Mouse (Mus musculus) midbrain, embryonic 16.5 days (tissue): ENCODE data around the gene Fbn1. TPM values are rescaled to one million over a fixed set of nuclear protein-coding genes. Genes with fewer than 3 reads are reported as not detected.

Source experiments
- ATAC-seq: fragments of 200-750 bp; cut with Nextera tagmentation; 2 replicates; pipeline ENCODE4 v1.8.0; 2017; ENCODE audit warnings: moderate TSS enrichment
- H3K27ac ChIP-seq: fragments of 300-500 bp; sonication (generic); 2 replicates; pipeline ENCODE4 v1.5.1; 2014; ENCODE audit warnings: mild to moderate bottlenecking, low read length, mixed read lengths
- H3K27me3 ChIP-seq: fragments of 300-500 bp; sonication (generic); 2 replicates; pipeline ENCODE4 v1.6.1; 2014; ENCODE audit warnings: low read depth, low read length, mixed read lengths; ENCODE audit not compliant: control insufficient read depth, insufficient read depth
- H3K36me3 ChIP-seq: fragments of 300-500 bp; sonication (generic); 2 replicates; pipeline ENCODE4 v1.6.1; 2014; ENCODE audit warnings: mild to moderate bottlenecking, low read length, moderate library complexity, mixed read lengths; ENCODE audit not compliant: control insufficient read depth, insufficient read depth
- H3K4me1 ChIP-seq: fragments of 300-500 bp; sonication (generic); 2 replicates; pipeline ENCODE4 v1.6.1; 2014; ENCODE audit warnings: mild to moderate bottlenecking, low read length, mixed read lengths; ENCODE audit not compliant: control insufficient read depth, insufficient read depth
- H3K4me2 ChIP-seq: fragments of 300-500 bp; sonication (generic); 2 replicates; pipeline ENCODE4 v1.6.1; 2014; ENCODE audit warnings: mild to moderate bottlenecking, low read length, mixed read lengths
- H3K4me3 ChIP-seq: fragments of 300-500 bp; sonication (generic); 2 replicates; pipeline ENCODE4 v1.5.1; 2014; ENCODE audit warnings: low read depth, mild to moderate bottlenecking, low read length, moderate library complexity, mixed read lengths
- H3K9ac ChIP-seq: fragments of 300-500 bp; sonication (generic); 2 replicates; pipeline ENCODE4 v1.6.1; 2014; ENCODE audit warnings: low read depth, low read length, mixed read lengths
- H3K9me3 ChIP-seq: fragments of 300-500 bp; sonication (generic); replicated peaks from 2 replicates; pipeline ENCODE4 v1.6.1; 2014; ENCODE audit warnings: mild to moderate bottlenecking, low read length, mixed read lengths; ENCODE audit not compliant: control insufficient read depth, poor library complexity, severe bottlenecking
- whole genome bisulfite sequencing: fragments of 180-500 bp; shearing (Covaris S2); extraction: QIAGEN DNeasy Blood & Tissue Kit; methylation state at CpG from one replicate; pipeline ENCODE4 v1.1.7; 2014; 5-methylcytosine and 5-hydroxymethylcytosine counted together
- polyA plus RNA-seq: library from polyadenylated mRNA; unstranded; fragments of >200 nt; fragmentation: Nextera tagmentation; extraction: Ambion mirVana; gene quantifications from 2 replicates; pipeline ENCODE4 v1.2.1, GENCODE M21; 2015

Gene Fbn1
- polyA plus RNA-seq, 1 experiment from 2014 or later: 1.8 TPM

DNA sequence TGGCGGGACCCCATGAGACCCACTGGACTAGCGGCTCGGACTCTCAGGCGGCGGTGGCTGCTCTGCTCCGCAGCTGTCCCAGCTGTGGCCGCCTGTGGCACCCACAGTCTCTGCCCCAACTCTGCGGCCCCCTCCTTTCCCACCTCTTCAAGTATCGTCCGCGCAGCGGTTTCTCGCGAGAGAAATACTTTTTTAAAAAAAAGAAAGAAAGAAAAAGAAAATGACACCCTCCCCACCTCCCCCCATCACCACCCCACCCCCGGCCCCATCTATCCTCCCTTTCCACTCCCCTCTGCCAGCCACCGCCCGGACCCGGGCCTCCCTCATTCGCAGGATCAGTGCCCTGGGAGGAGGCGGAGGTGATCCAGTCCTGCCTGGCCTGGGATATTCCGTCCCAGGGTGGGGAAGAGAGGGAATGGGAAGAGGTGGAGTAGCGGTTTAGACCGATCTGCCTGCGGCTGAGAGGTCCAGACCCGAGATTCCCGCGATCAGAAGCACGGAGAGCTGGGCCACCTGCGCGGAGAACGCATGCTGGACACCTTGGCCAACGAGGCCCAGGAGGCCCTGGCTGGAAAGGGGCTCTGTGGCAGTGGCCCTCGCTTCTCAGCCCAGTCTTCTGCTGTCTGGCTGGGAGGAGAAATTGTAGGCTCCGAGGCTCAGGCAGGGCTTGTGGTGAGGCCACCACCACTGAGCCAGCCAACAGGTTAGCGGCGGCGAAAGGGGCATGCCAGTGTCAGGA lies 1.3 kb downstream of the Fbn1 start:
- WGBS: under 1% methylated on average over 37 of the region's 37 CpGs
- H3K4me3 ChIP-seq: peak overlapping the region; percentile 59
- H3K9ac ChIP-seq: peak overlapping the region; percentile 86
- H3K4me1 ChIP-seq: peaks cover 13% of the 10 kb centered on the region
- no peaks in the 10 kb centered on the region for H3K27me3 ChIP-seq
- H3K27ac ChIP-seq: peak overlapping the region; percentile 65
- peak overlapping the region; percentile 97 for H3K4me2 ChIP-seq
- no peaks in the 10 kb centered on the region for H3K9me3 ChIP-seq
- no peaks in the 10 kb centered on the region for H3K36me3 ChIP-seq
- ATAC-seq: peak; percentile 91

DNA sequence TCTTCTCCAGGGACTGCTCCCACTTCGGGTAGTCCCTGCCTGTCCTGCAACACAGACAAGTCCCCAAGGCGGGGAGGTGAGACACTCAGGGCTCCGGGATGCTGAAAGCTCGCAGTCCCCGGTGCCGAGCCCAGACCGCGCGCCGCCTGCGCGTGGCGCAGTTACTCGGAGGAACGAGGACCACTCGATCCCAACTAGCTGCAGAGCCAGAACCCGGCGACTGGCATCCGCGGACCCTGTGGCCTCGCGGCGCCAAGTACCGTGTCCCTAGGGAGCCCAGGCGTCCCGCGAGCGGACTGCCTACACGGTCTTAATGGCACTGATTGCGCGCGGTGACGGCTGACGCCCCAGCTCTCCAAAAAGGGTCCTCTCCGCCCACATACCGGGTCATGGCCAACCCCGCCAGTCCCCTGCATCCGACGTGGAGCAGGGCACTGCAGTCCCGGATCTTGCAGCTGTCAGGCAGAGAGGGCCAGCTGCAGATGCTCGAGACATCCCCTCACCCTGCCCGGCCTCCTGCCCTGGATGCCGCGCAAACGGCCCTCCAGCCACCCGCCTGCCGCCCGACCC lies 2.0 kb downstream of the Fbn1 start:
- peak; percentile 89 for ATAC-seq
- Histone ChIP-seq H3K4me1 (peaks cover 13% of the 10 kb centered on the region), H3K27me3 (no peaks in the 10 kb centered on the region), H3K36me3 (no peaks in the 10 kb centered on the region), H3K9ac (peak overlapping the region; percentile 86), H3K4me3 (peak overlapping the region; percentile 59), H3K27ac (peak overlapping the region; percentile 65), H3K9me3 (no peaks in the 10 kb centered on the region), H3K4me2 (peak overlapping the region; percentile 97)
- 0% methylated on average over 48 of the region's 48 CpGs for WGBS

- no peaks in the 10 kb centered on the region for H3K9me3 ChIP-seq
- ATAC-seq: peak; percentile 57; the same call in 1 of the 2 replicates
- 1% methylated on average over 28 of the region's 45 CpGs for WGBS
- H3K27ac ChIP-seq: peak within 1 kb of the TSS; percentile 65
- H3K4me3 ChIP-seq: peak within 1 kb of the TSS; percentile 59
- H3K4me1 ChIP-seq: peaks cover 13% of the 10 kb centered on the region
- H3K36me3 ChIP-seq: no peaks in the 10 kb centered on the region
- H3K27me3 ChIP-seq: no peaks in the 10 kb centered on the region
- H3K9ac ChIP-seq: peak within 1 kb of the TSS; percentile 86
- H3K4me2 ChIP-seq: peak within 1 kb of the TSS; percentile 97
These were observed 2.6 kb downstream of the Fbn1 start, which contains the start of gene Gm9913 for GRCm38 (mm10) chr2:125505006-125505745. Gene Gm9913, plus strand, starts transcription at chr2:125505089.

GRCm38 (mm10) chr2:125501526-125501925 lies 6.3 kb downstream of the Fbn1 start:
- H3K4me1 ChIP-seq: peaks cover 8% of the 10 kb centered on the region
- H3K9ac ChIP-seq: no peak overlapping the region
- H3K27ac ChIP-seq: no peak overlapping the region
- H3K4me2 ChIP-seq: no peak overlapping the region
- H3K36me3 ChIP-seq: no peaks in the 10 kb centered on the region
- ATAC-seq: no peak
- no peaks in the 10 kb centered on the region for H3K27me3 ChIP-seq
- H3K4me3 ChIP-seq: no peak overlapping the region
- no peaks in the 10 kb centered on the region for H3K9me3 ChIP-seq

DNA sequence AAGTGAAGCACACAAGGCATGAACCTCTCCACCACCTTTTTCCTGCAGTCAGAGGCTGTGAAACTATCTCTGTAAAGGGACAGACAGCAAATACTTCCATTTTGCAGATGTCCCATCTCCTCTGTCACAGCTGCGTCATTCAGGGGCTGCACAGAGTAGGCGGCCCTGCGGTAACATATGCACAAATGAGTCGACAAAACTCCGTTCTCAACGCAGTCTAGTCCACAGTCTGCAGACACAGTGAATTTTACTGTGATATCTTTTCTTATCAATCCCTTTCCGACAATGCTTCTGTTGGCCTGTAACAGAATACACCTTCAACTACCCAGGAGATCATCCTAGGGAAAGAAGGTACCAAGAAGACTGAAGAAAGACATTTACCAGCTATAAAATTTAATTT lies 9.6 kb downstream of the Fbn1 start:
- Histone ChIP-seq H3K27me3 (no peaks in the 10 kb centered on the region), H3K36me3 (no peaks in the 10 kb centered on the region), H3K4me1 (no peaks in the 10 kb centered on the region), H3K4me2 (no peak overlapping the region), H3K9me3 (no peaks in the 10 kb centered on the region), H3K9ac (no peak overlapping the region), H3K4me3 (no peak overlapping the region), H3K27ac (no peak overlapping the region)
- WGBS: 94% methylated on average over 7 of the region's 7 CpGs
- ATAC-seq: no peak

GRCm38 (mm10) chr2:125496696-125497095 lies 11.1 kb downstream of the Fbn1 start:
- no peak overlapping the region for H3K4me2 ChIP-seq
- 90% methylated on average over 5 of the region's 5 CpGs for WGBS
- no peaks in the 10 kb centered on the region for H3K27me3 ChIP-seq
- H3K9ac ChIP-seq: no peak overlapping the region
- H3K4me3 ChIP-seq: no peak overlapping the region
- H3K36me3 ChIP-seq: no peaks in the 10 kb centered on the region
- H3K27ac ChIP-seq: no peak overlapping the region
- no peaks in the 10 kb centered on the region for H3K9me3 ChIP-seq
- ATAC-seq: no peak
- H3K4me1 ChIP-seq: no peaks in the 10 kb centered on the region

- H3K9me3 ChIP-seq: no peaks in the 10 kb centered on the region
- no peak overlapping the region for H3K4me3 ChIP-seq
- no peaks in the 10 kb centered on the region for H3K4me1 ChIP-seq
- no peak overlapping the region for H3K9ac ChIP-seq
- H3K27me3 ChIP-seq: no peaks in the 10 kb centered on the region
- no peak overlapping the region for H3K27ac ChIP-seq
- ATAC-seq: no peak
- 91% methylated on average over 20 of the region's 20 CpGs for WGBS
- H3K4me2 ChIP-seq: no peak overlapping the region
- no peaks in the 10 kb centered on the region for H3K36me3 ChIP-seq
These were observed 12.7 kb downstream of the Fbn1 start for GRCm38 (mm10) chr2:125494831-125495812.

DNA sequence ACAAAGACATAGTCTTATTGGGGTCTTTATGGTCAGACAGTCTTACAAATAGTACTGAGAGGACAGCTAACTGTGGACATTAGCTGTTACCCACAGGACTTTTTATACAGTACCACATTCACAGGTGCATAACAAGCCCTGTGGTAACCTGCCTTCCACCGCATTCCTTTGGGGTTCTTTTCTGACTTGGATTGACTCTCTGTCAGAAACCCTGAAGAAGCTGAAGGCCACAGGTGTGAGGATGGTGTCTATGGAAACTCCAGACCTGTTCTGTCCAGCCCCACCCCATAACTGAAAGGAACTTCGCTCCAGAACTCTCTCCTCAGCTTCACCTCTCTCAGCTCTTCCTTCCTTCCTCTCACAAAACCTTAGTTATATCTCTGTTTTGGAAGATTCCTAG lies 13.5 kb downstream of the Fbn1 start:
- WGBS: 92% methylated on average over 2 of the region's 2 CpGs
- Histone ChIP-seq H3K4me2 (no peak overlapping the region), H3K9ac (no peak overlapping the region), H3K36me3 (no peaks in the 10 kb centered on the region), H3K4me1 (no peaks in the 10 kb centered on the region), H3K27me3 (no peaks in the 10 kb centered on the region), H3K27ac (no peak overlapping the region), H3K9me3 (no peaks in the 10 kb centered on the region), H3K4me3 (no peak overlapping the region)
- ATAC-seq: no peak
